8 mouse cellular contexts compared by ENCODE assay signal in the genomic region with DNA sequence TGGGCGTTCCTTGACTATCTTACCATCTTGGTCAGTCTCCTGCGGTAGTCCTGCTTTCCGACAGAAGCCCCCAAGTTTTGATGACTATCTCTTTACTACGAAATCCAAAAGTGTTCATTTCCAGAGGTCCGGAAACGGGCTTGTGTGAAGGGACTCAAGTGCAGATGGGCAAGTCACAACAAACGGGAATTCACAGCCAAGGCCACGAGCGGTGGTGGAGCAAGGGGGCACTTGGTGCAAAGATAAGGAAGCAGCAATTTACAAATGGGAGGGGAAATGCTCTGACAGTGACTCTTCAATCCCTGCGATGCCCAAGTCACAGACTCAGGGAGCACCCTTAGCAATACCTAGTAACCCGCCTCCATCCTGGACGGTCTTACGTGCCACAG. TPM values are rescaled to one million over a fixed set of nuclear protein-coding genes. Genes with fewer than 3 reads are reported as not detected.
DNase-seq lines count a peak whose midpoint lies in the region; ATAC-seq and TF ChIP-seq lines count a peak whose summit lies in the region.

No protein-coding gene starts in this region.

- no peak for TF ChIP-seq CTCF in MEL (IDR thresholded peaks at IDR 0.05 in 2 of 3, conservative IDR thresholded peaks at IDR 0.05 in 1 of 3; ENCODE audit: control insufficient read depth in 1 of 3, insufficient read depth in 1 of 3, low read depth in 2 of 3, low read length in 3 of 3, poor library complexity in 1 of 3, severe bottlenecking in 1 of 3)

- intact Hi-C loops in heart, postnatal 10 days (cut with DNase I): loop anchor here (1.0 to 2.0 kb wide), 2 partner anchors 15 to 34 kb away; a partner anchor contains a TSS

- peaks cover 23% of the 10 kb centered on the region for H3K36me3 ChIP-seq in heart, embryonic 15.5 days
- peaks cover 0 to 12% of the 10 kb centered on the region in 2 experiments; a peak in 2 of 4 replicates for H3K36me3 ChIP-seq in MEL (ENCODE audit: control insufficient read depth in 1 of 2, insufficient read depth in 2 of 2, low read length in 2 of 2)
- H3K36me3 ChIP-seq in hindbrain, embryonic 10.5 days: peaks cover 30% of the 10 kb centered on the region

- peak overlapping the region; percentile 52; the same call in 1 of the 2 replicates for H3K9ac ChIP-seq in heart, embryonic 15.5 days
- peak overlapping the region; percentile 72 for H3K9ac ChIP-seq in MEL (ENCODE audit: control insufficient read depth, low read depth, low read length, poor library complexity, severe bottlenecking)

- H3K27ac ChIP-seq in heart, embryonic 15.5 days: peak overlapping the region; percentile 93
- peak overlapping the region; percentile 78 for H3K27ac ChIP-seq in MEL (ENCODE audit: control insufficient read depth, low read depth, low read length)
- H3K27ac ChIP-seq in hindbrain, embryonic 10.5 days: peak overlapping the region; percentile 96

- peak overlapping the region; percentile 83 for H3K4me2 ChIP-seq in heart, embryonic 15.5 days

- H3K4me1 ChIP-seq in heart, embryonic 15.5 days (replicated peaks): peaks cover 55% of the 10 kb centered on the region
- H3K4me1 ChIP-seq in MEL (ENCODE audit: control insufficient read depth in 1 of 2, insufficient read depth in 2 of 2, low read length in 2 of 2): peaks cover 2 to 21% of the 10 kb centered on the region in 2 experiments; a peak in 3 of 4 replicates
- peaks cover 65% of the 10 kb centered on the region for H3K4me1 ChIP-seq in hindbrain, embryonic 10.5 days (replicated peaks)

- TF ChIP-seq EP300 in MEL (IDR thresholded peaks at IDR 0.05; ENCODE audit: low read depth in 1 of 2, low read length in 2 of 2): no peak

- TF ChIP-seq POLR2A in MEL (IDR thresholded peaks at IDR 0.05; ENCODE audit: control insufficient read depth in 1 of 2, insufficient read depth in 1 of 2, low read depth in 1 of 2, low read length in 2 of 2, poor library complexity in 1 of 2): no peak

- 8% methylated on average over 13 of the region's 13 CpGs for WGBS in heart, embryonic 15.5 days
- WGBS in hindbrain, embryonic 10.5 days: 14% methylated on average over 13 of the region's 13 CpGs

- H3K9me3 ChIP-seq in heart, embryonic 15.5 days (replicated peaks): no peaks in the 10 kb centered on the region
- no peaks in the 10 kb centered on the region for H3K9me3 ChIP-seq in MEL (replicated peaks; ENCODE audit: insufficient read depth, low read length)
- H3K9me3 ChIP-seq in hindbrain, embryonic 10.5 days: no peaks in the 10 kb centered on the region

- peak overlapping the region; percentile 70 for H3K4me3 ChIP-seq in heart, embryonic 15.5 days
- H3K4me3 ChIP-seq in MEL (ENCODE audit: control insufficient read depth in 1 of 2, insufficient read depth in 1 of 2, low read depth in 2 of 2, low read length in 2 of 2): peak overlapping the region; percentile 69 to 71
- peak overlapping the region; percentile 71 for H3K4me3 ChIP-seq in hindbrain, embryonic 10.5 days

- no peak for TF ChIP-seq RAD21 in MEL (IDR thresholded peaks at IDR 0.05; ENCODE audit: low read depth, low read length)

- H3K79me2 ChIP-seq in MEL (ENCODE audit: control insufficient read depth, insufficient read depth, low read length, poor library complexity): peaks cover 11% of the 10 kb centered on the region

- DNase-seq in heart, postnatal 10 days: no peak
- no peak for DNase-seq in MEL (ENCODE audit: low read depth, low spot score)
- no peak for DNase-seq in hindbrain, embryonic 10.5 days (ENCODE audit: low spot score)
- no peak for DNase-seq in right cerebral cortex, postnatal 4 days
- DNase-seq in embryo, embryonic 10.5 days (ENCODE audit: low spot score): no peak
- DNase-seq in layer of hippocampus, adult 9-11 months: no peak

- ATAC-seq in heart, embryonic 15.5 days (replicated peaks; ENCODE audit: insufficient number of reproducible peaks, insufficient read depth, low FRiP score, low read depth): no peak
- ATAC-seq in megakaryocyte progenitor cell, adult 5-6 weeks (replicated peaks; ENCODE audit: poor library complexity): peak; percentile 21

- peaks cover 3% of the 10 kb centered on the region; the same call in 1 of the 2 replicates for H3K27me3 ChIP-seq in heart, embryonic 15.5 days
- H3K27me3 ChIP-seq in MEL (ENCODE audit: control insufficient read depth in 1 of 2, insufficient read depth in 2 of 2, low read length in 2 of 2): no peaks in the 10 kb centered on the region; a peak in 1 of 4 replicates
- no peaks in the 10 kb centered on the region for H3K27me3 ChIP-seq in hindbrain, embryonic 10.5 days (ENCODE audit: insufficient read depth, poor library complexity, severe bottlenecking)

TF ChIP-seq in MEL, 35 proteins besides CTCF, POLR2A, EP300 and RAD21:
- TF ChIP-seq NRF1 (IDR thresholded peaks at IDR 0.05; ENCODE audit: insufficient read depth, low read depth, low read length, poor library complexity, severe bottlenecking) (no peak), GATA1 (IDR thresholded peaks at IDR 0.05; ENCODE audit: low read depth, low read length) (0 out of 2 replicates have a peak, but pooled peaks have one; percentile 37), CHD1 (IDR thresholded peaks at IDR 0.05; ENCODE audit: low read depth, low read length) (peak; percentile 15; the same call in 1 of the 2 replicates)
TF ChIP-seq in MEL: peak in this region for 2.

RNA-seq across cellular contexts. Expression of a gene that starts 2.8 kb away (rescaled TPM):
- polyA plus RNA-seq in heart, embryonic 15.5 days (2015; fragmentation: Nextera tagmentation; extraction: Ambion mirVana): 5.2 and 6.0 TPM in 2 replicates
- total RNA-seq in heart, postnatal 10 days (2021): 1 to 10 TPM; 5.1 to 7.8 TPM
- total RNA-seq in MEL (2012; rRNA removed): not detected in 2 replicates
- polyA plus RNA-seq in MEL (2012; ENCODE audit: insufficient read depth in 1 of 2, insufficient read length in 2 of 2, low read depth in 1 of 2, low replicate concordance in 2 of 2, missing spikeins in 1 of 2): under 1 TPM in 1 of 2 experiments, not detected in 1; 0.03 TPM
- polyA plus RNA-seq in hindbrain, embryonic 10.5 days (2016; fragmentation: Nextera tagmentation; extraction: Ambion mirVana): 10.4 and 13.0 TPM in 2 replicates
- not detected in 2 replicates for total RNA-seq in megakaryocyte progenitor cell, adult 5-6 weeks (2015)
- not detected in 2 replicates for total RNA-seq in megakaryocyte progenitor cell, adult 5-6 weeks (2017)

RNA-seq across cellular contexts. Expression of a gene that starts 3.7 kb away (rescaled TPM):
- polyA plus RNA-seq in heart, embryonic 15.5 days (2015; fragmentation: Nextera tagmentation; extraction: Ambion mirVana): 514 and 535 TPM in 2 replicates
- 1,000 to 10,000 TPM; 1,054 to 1,076 TPM for total RNA-seq in heart, postnatal 10 days (2021)
- total RNA-seq in MEL (2012; rRNA removed): 164 and 169 TPM in 2 replicates
- polyA plus RNA-seq in MEL (2012; ENCODE audit: insufficient read depth in 1 of 2, insufficient read length in 2 of 2, low read depth in 1 of 2, low replicate concordance in 2 of 2, missing spikeins in 1 of 2): 100 to 1,000 TPM; 292 to 415 TPM
- 250 and 275 TPM in 2 replicates for polyA plus RNA-seq in hindbrain, embryonic 10.5 days (2016; fragmentation: Nextera tagmentation; extraction: Ambion mirVana)
- 255 and 280 TPM in 2 replicates for total RNA-seq in megakaryocyte progenitor cell, adult 5-6 weeks (2015)
- total RNA-seq in megakaryocyte progenitor cell, adult 5-6 weeks (2017): 323 and 395 TPM in 2 replicates

RNA-seq across cellular contexts. Expression of a gene that starts 13.3 kb away (rescaled TPM):
- 28.0 and 44.6 TPM in 2 replicates for polyA plus RNA-seq in heart, embryonic 15.5 days (2015; fragmentation: Nextera tagmentation; extraction: Ambion mirVana)
- 1 to 10 TPM; 9.0 to 9.6 TPM for total RNA-seq in heart, postnatal 10 days (2021)
- 0.36 and 0.62 TPM in 2 replicates for total RNA-seq in MEL (2012; rRNA removed)
- 1 to 10 TPM in 1 of 2 experiments, not detected in 1; 1.1 TPM for polyA plus RNA-seq in MEL (2012; ENCODE audit: insufficient read depth in 1 of 2, insufficient read length in 2 of 2, low read depth in 1 of 2, low replicate concordance in 2 of 2, missing spikeins in 1 of 2)
- 16.3 and 22.8 TPM in 2 replicates for polyA plus RNA-seq in hindbrain, embryonic 10.5 days (2016; fragmentation: Nextera tagmentation; extraction: Ambion mirVana)
- 293 and 379 TPM in 2 replicates for total RNA-seq in megakaryocyte progenitor cell, adult 5-6 weeks (2015)
- 101 and 178 TPM in 2 replicates for total RNA-seq in megakaryocyte progenitor cell, adult 5-6 weeks (2017)

RNA-seq across cellular contexts. Expression of a gene that starts 22.6 kb away (rescaled TPM):
- 9.2 and 43.9 TPM in 2 replicates for polyA plus RNA-seq in heart, embryonic 15.5 days (2015; fragmentation: Nextera tagmentation; extraction: Ambion mirVana)
- total RNA-seq in heart, postnatal 10 days (2021): 1 to 10 TPM; 2.3 to 4.2 TPM
- not detected in 2 replicates for total RNA-seq in MEL (2012; rRNA removed)
- polyA plus RNA-seq in MEL (2012; ENCODE audit: insufficient read depth in 1 of 2, insufficient read length in 2 of 2, low read depth in 1 of 2, low replicate concordance in 2 of 2, missing spikeins in 1 of 2): under 1 TPM in 1 of 2 experiments, not detected in 1; 0.15 TPM
- polyA plus RNA-seq in hindbrain, embryonic 10.5 days (2016; fragmentation: Nextera tagmentation; extraction: Ambion mirVana): 3.4 and 4.7 TPM in 2 replicates
- 0.94 and 2.3 TPM in 2 replicates for total RNA-seq in megakaryocyte progenitor cell, adult 5-6 weeks (2015)
- not detected in 2 replicates for total RNA-seq in megakaryocyte progenitor cell, adult 5-6 weeks (2017)

RNA-seq across cellular contexts. Expression of a gene that starts 22.7 kb away (rescaled TPM):
- polyA plus RNA-seq in heart, embryonic 15.5 days (2015; fragmentation: Nextera tagmentation; extraction: Ambion mirVana): 44.4 and 56.4 TPM in 2 replicates
- 10 to 100 TPM; 28.0 to 28.6 TPM for total RNA-seq in heart, postnatal 10 days (2021)
- 16.5 and 16.8 TPM in 2 replicates for total RNA-seq in MEL (2012; rRNA removed)
- 10 to 100 TPM in 1 of 2 experiments, not detected in 1; 33.1 TPM for polyA plus RNA-seq in MEL (2012; ENCODE audit: insufficient read depth in 1 of 2, insufficient read length in 2 of 2, low read depth in 1 of 2, low replicate concordance in 2 of 2, missing spikeins in 1 of 2)
- polyA plus RNA-seq in hindbrain, embryonic 10.5 days (2016; fragmentation: Nextera tagmentation; extraction: Ambion mirVana): 70.3 and 80.9 TPM in 2 replicates
- 14.7 and 16.1 TPM in 2 replicates for total RNA-seq in megakaryocyte progenitor cell, adult 5-6 weeks (2015)
- total RNA-seq in megakaryocyte progenitor cell, adult 5-6 weeks (2017): 18.0 and 22.6 TPM in 2 replicates

Comparison
In these comparisons a context has a peak if more than half of its experiments do, and no peak if none do; other contexts are left out.
1. RNA of a gene that starts 13.3 kb away (total RNA-seq): 101 to 379 TPM in megakaryocyte progenitor cell, adult 5-6 weeks; 9.0 to 9.6 TPM in heart, postnatal 10 days and 0.36 to 0.62 TPM in MEL; every median in the first group is over 4 times any median in the second.
2. Peak in every context shown above with its lines, with median percentiles within 50 percentile points of each other: H3K27ac ChIP-seq and H3K4me3 ChIP-seq.